Mouse (Mus musculus) cerebellum, adult 2 months (tissue): ENCODE results near the gene Slc17a2.

Source experiments
- CTCF ChIP-seq: fragments of 200-500 bp; IDR thresholded peaks from 2 replicates; pipeline ENCODE4 v1.5.1; 2011; ENCODE audit warnings: low read depth, mild to moderate bottlenecking, control low read depth, low read length, moderate library complexity, borderline replicate concordance; ENCODE audit not compliant: insufficient read depth
- POLR2A ChIP-seq: fragments of 200-500 bp; IDR thresholded peaks from 2 replicates; pipeline ENCODE4 v1.6.1; 2011; ENCODE audit warnings: low read length, control low read depth, borderline replicate concordance; ENCODE audit not compliant: insufficient read depth

- TF ChIP-seq CTCF, result no peak
- TF ChIP-seq POLR2A, result peak; percentile 69; the same call in 1 of the 2 replicates
These were observed 43.0 kb upstream of the Slc17a2 start, which contains the start of gene Hist1h1a for GRCm38 (mm10) chr13:23763586-23764323.
